Mouse (Mus musculus) 416B (cell line): ENCODE measurements at regions not wholly inside any gene's neighbourhood (a gene's known extent, or its start where the extent isn't known, plus 50 kb on each side); places are given as distances from the start of the nearest gene placed in this dataset.

Experiments used
- DNase-seq: peaks from one replicate; pipeline ENCODE4 v3.0.0; 2011; ENCODE audit warnings: low read depth

- no peak for DNase-seq
Measured at GRCm38 (mm10) chr8:18311597-18311996, 666.5 kb downstream of the Defb40 start.

GRCm38 (mm10) chr8:18310927-18311326 lies 667.1 kb downstream of the Defb40 start:
- DNase-seq: no peak

GRCm38 (mm10) chr8:18287536-18288237 lies 690.4 kb downstream of the Defb40 start:
- no peak for DNase-seq

- DNase-seq: no peak
Measured at GRCm38 (mm10) chr8:18279932-18280331, 698.1 kb downstream of the Defb40 start.

DNA sequence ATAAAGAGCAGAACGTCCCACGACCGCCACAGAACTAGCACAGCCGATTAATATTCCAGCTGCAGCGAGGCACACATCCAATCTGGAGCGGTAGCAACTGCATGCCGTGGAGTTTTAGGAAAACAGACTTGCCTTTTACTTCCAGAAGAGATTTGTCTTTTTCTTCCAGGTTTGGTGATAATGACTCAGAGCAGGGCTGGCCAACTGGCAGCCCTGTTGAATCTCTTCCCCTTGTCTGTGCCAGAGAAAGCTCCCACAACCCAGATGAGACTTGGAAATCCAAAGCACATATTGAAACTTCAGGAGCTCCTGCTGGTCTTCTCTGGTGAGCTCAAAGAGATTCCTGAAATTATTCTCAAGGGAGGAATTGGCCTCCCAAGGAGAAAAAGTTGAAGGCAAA lies 709.8 kb downstream of the Defb40 start:
- DNase-seq: no peak

DNA sequence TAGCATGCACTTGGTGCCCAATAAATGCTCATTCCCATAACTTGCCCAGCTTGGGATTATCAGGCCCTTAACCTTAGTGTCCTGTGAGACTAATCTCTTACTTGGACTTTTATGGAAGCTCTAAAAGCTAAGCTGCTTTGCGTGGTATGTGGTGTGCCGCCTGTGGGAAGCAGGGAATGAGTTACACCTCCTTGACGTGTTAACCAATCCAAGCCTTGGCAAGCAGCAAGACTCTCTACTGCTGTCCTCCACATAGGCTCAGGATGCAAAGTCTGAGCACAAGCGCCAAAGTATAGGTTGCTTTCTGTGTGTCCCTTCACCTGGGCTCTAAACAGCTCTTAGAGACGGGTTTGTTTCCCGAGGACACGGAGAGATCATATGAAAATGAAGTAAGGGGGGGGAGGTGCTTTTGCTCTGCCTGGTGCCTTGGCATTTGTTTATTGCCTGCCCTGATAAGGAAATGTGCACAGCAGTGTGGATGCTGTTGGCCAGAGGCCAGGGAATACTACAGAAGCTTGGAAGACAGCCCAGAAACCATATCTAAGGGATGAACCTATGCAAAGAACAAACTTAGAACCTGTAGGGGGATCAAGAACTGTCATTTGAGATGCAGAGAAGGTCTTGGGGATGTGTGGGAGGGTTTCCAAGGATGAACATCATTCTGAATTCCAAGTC lies 719.6 kb downstream of the Defb40 start:
- DNase-seq: no peak

- no peak for DNase-seq
Measured at GRCm38 (mm10) chr8:18246299-18246698, 731.8 kb downstream of the Defb40 start.

DNA sequence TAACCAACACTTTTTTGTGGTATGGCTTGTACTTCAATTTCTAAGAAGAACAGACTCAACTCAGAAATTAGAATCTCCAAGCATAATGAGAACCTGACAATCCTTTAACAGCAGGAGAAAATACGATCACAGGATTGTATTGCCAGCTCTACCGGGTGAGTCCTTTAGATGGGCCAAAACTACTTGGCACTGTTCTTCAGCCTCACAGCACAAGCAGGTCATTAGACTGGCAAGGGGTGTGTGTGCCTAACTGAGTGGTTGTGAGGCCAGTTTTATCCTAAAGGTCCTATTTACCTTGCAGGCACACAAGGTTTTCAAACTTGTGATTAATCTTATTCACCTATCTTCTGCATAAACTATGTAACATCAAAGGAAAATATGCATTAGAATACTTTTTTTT lies 760.5 kb downstream of the Defb40 start:
- no peak for DNase-seq

- DNase-seq: no peak
Measured at GRCm38 (mm10) chr8:18217192-18217591, 760.9 kb downstream of the Defb40 start.

- DNase-seq: no peak
Measured at GRCm38 (mm10) chr8:18216516-18216915, 761.5 kb downstream of the Defb40 start.

GRCm38 (mm10) chr8:18210067-18210466 lies 768.0 kb downstream of the Defb40 start:
- no peak for DNase-seq

- DNase-seq: no peak
Measured at GRCm38 (mm10) chr8:18208658-18209057, 769.4 kb downstream of the Defb40 start.

DNA sequence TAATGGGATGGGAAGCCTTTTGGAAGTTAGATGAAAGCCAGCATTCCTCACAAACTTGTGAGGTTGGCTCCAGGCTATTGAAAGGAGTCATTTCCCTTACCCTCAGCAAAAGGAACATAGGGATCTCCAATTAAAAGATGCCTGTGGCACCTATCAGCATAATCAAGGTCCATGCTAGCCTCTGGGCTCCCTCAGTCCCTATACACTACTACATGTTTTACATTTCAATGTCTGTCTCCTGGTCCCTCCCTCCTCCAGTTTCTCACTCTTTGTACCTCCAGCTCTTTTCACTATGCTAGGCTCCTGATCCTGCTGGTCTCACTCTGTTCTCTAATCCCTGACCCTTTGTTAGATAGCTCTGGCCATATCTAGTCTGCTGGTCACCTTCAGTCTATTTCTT lies 790.6 kb downstream of the Defb40 start:
- no peak for DNase-seq

DNA sequence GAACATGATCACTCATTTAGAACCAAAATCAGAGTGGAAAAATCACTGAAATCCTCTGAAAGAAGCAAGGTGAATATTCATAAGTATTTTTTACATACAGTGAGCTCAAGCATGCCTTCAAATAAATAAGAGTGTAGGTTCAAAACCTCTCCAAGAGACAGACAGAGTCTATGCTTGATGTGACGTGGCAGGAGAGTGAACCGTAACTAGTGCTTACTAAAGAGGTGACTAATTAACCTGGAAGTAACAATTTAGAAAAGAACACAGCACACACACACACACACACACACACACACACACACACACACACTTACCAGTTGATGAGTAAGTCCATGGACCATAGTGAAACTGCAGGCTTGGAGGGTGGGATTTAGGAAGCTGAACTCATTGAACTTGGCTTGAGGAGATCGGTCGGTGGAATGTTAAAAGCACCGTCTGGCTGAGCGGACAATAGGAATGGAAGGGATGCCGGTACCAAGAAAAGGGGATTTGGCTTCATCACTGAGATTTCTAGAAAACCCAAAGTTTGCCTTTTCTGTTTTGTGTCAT lies 802.4 kb downstream of the Defb40 start:
- DNase-seq: no peak

- DNase-seq: no peak
Measured at GRCm38 (mm10) chr8:18158619-18159018, 819.4 kb downstream of the Defb40 start.

GRCm38 (mm10) chr8:18115333-18116044 lies 862.6 kb downstream of the Defb40 start:
- no peak for DNase-seq

- DNase-seq: no peak
Measured at GRCm38 (mm10) chr8:18113262-18113661, 864.8 kb downstream of the Defb40 start.

DNA sequence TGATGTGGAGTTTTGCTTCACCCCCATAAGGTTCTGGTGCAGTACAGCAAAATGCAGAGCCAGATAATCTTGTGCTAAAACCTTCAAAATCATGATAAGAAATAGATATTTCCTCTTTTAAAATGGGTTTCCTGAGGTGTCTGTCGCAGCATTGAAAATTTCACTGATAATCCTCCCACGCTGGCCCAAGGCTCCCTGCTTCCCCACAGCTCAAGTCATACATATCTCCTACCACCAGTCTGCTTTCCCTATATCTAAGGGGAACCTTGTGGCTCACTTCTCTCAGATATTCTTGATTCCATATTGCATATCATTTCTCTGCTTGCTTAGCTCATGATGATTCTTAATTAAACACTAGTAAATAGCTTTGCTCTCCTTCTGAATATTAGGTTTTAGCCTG lies 868.6 kb downstream of the Defb40 start:
- DNase-seq: peak; percentile 1

GRCm38 (mm10) chr8:18106827-18107226 lies 871.2 kb downstream of the Defb40 start:
- DNase-seq: no peak

- no peak for DNase-seq
Measured at GRCm38 (mm10) chr8:18065456-18065855, 912.6 kb downstream of the Defb40 start.

DNA sequence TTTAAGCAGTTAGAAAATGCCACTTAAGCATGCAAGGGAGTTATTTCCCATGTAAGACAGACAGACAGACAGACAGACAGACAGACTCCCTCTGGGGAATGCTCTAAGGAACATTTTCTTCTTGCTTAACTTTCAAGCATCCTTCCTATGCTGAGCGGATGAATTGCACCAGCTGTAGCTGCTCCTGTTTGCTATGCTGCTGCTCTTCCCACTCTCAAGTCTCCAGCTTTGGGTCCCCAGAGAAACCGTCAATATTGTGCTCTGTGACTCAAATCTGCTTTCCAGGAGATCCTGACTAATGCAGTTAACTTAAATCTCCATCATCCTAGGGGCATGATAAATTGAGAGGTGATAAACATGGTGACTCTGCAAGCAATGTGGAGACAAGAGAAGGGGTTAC lies 918.5 kb downstream of the Defb40 start:
- DNase-seq: no peak

- no peak for DNase-seq
Measured at GRCm38 (mm10) chr8:18021196-18021595, 956.9 kb downstream of the Defb40 start.

- no peak for DNase-seq
Measured at GRCm38 (mm10) chr8:18007567-18007966, 970.5 kb downstream of the Defb40 start.
